Mouse (Mus musculus) liver, embryonic 16.5 days (tissue): Measurements from ENCODE around the gene Sh3bp5. TPM values are rescaled to one million over a fixed set of nuclear protein-coding genes. Genes with fewer than 3 reads are reported as not detected.
A peak's percentile ranks its signal among the peaks of the same experiment; 100 is the strongest.

Experiments
- ATAC-seq: fragments of 200-750 bp; cut with Nextera tagmentation; 2 replicates; pipeline ENCODE4 v1.8.0; 2017; ENCODE audit warnings: low read depth, mild to moderate bottlenecking, moderate number of reproducible peaks, moderate library complexity
- H3K27ac ChIP-seq: fragments of 300-500 bp; sonication (generic); 2 replicates; pipeline ENCODE4 v1.5.1; 2014; ENCODE audit warnings: mild to moderate bottlenecking, low read length
- H3K27me3 ChIP-seq: fragments of 300-500 bp; sonication (generic); 2 replicates; pipeline ENCODE4 v1.6.1; 2014; ENCODE audit warnings: low read depth, low read length, mixed read lengths; ENCODE audit not compliant: control insufficient read depth, insufficient read depth
- H3K36me3 ChIP-seq: fragments of 300-500 bp; sonication (generic); 2 replicates; pipeline ENCODE4 v1.6.1; 2014; ENCODE audit warnings: mild to moderate bottlenecking; ENCODE audit not compliant: control insufficient read depth, insufficient read depth
- H3K4me1 ChIP-seq: fragments of 300-500 bp; sonication (generic); 2 replicates; pipeline ENCODE4 v1.6.1; 2014; ENCODE audit warnings: low read depth, low read length, mixed read lengths; ENCODE audit not compliant: control insufficient read depth
- H3K4me2 ChIP-seq: fragments of 300-500 bp; sonication (generic); 2 replicates; pipeline ENCODE4 v1.6.1; 2014; ENCODE audit warnings: low read depth, low read length, mixed read lengths
- H3K4me3 ChIP-seq: fragments of 300-500 bp; sonication (generic); 2 replicates; pipeline ENCODE4 v1.5.1; 2014; ENCODE audit warnings: low read depth, mild to moderate bottlenecking, low read length
- H3K9ac ChIP-seq: fragments of 300-500 bp; sonication (generic); 2 replicates; pipeline ENCODE4 v1.6.1; 2014; ENCODE audit warnings: low read depth, low read length
- H3K9me3 ChIP-seq: fragments of 300-500 bp; sonication (generic); replicated peaks from 2 replicates; pipeline ENCODE4 v1.6.1; 2016; ENCODE audit warnings: low read length; ENCODE audit not compliant: control insufficient read depth
- whole genome bisulfite sequencing: fragments of 180-500 bp; shearing (Covaris S2); extraction: QIAGEN DNeasy Blood & Tissue Kit; methylation state at CpG from one replicate; pipeline ENCODE4 v1.1.7; 2014; ENCODE audit not compliant: insufficient replicate concordance; 5-methylcytosine and 5-hydroxymethylcytosine counted together
- polyA plus RNA-seq: library from polyadenylated mRNA; unstranded; fragments of >200 nt; fragmentation: Nextera tagmentation; extraction: Ambion mirVana; gene quantifications from 2 replicates; pipeline ENCODE4 v1.2.1, GENCODE M21; 2015

Sh3bp5 gene
- polyA plus RNA-seq, 1 experiment from 2014 or later = 22.1 TPM

GRCm38 (mm10) chr14:31400896-31401295 lies 35.0 kb downstream of the Sh3bp5 start:
- Histone ChIP-seq H3K4me1 (peaks cover 48% of the 10 kb centered on the region), H3K27ac (no peak overlapping the region), H3K36me3 (no peaks in the 10 kb centered on the region), H3K27me3 (no peaks in the 10 kb centered on the region), H3K9me3 (no peaks in the 10 kb centered on the region), H3K4me2 (no peak overlapping the region), H3K4me3 (no peak overlapping the region), H3K9ac (no peak overlapping the region)
- WGBS = 57% methylated on average over 11 of the region's 11 CpGs
- no peak for ATAC-seq

- H3K4me1 ChIP-seq = peaks cover 43% of the 10 kb centered on the region
- H3K4me3 ChIP-seq = no peak overlapping the region
- H3K27ac ChIP-seq = no peak overlapping the region
- no peak overlapping the region for H3K9ac ChIP-seq
- WGBS = 78% methylated on average over 7 of the region's 7 CpGs
- no peak overlapping the region for H3K4me2 ChIP-seq
- H3K9me3 ChIP-seq = peaks cover 2% of the 10 kb centered on the region; the same call in 1 of the 2 replicates
- no peaks in the 10 kb centered on the region for H3K36me3 ChIP-seq
- ATAC-seq = no peak
- no peaks in the 10 kb centered on the region for H3K27me3 ChIP-seq
Observed at GRCm38 (mm10) chr14:31400246-31400645, 35.6 kb downstream of the Sh3bp5 start.

- H3K9ac ChIP-seq = no peak overlapping the region
- no peaks in the 10 kb centered on the region for H3K36me3 ChIP-seq
- H3K4me2 ChIP-seq = no peak overlapping the region
- peaks cover 33% of the 10 kb centered on the region for H3K4me1 ChIP-seq
- peaks cover 3% of the 10 kb centered on the region; the same call in 1 of the 2 replicates for H3K9me3 ChIP-seq
- no peak overlapping the region for H3K4me3 ChIP-seq
- H3K27me3 ChIP-seq = no peaks in the 10 kb centered on the region
- ATAC-seq = no peak
- 69% methylated on average over 3 of the region's 3 CpGs for WGBS
- H3K27ac ChIP-seq = no peak overlapping the region
Observed at GRCm38 (mm10) chr14:31399271-31399670, 36.6 kb downstream of the Sh3bp5 start.

GRCm38 (mm10) chr14:31398819-31399218 lies 37.1 kb downstream of the Sh3bp5 start:
- no peak overlapping the region for H3K27ac ChIP-seq
- no peaks in the 10 kb centered on the region for H3K27me3 ChIP-seq
- peaks cover 29% of the 10 kb centered on the region for H3K4me1 ChIP-seq
- peaks cover 3% of the 10 kb centered on the region; the same call in 1 of the 2 replicates for H3K9me3 ChIP-seq
- H3K4me2 ChIP-seq = no peak overlapping the region
- 79% methylated on average over 11 of the region's 11 CpGs for WGBS
- H3K36me3 ChIP-seq = no peaks in the 10 kb centered on the region
- no peak for ATAC-seq
- H3K4me3 ChIP-seq = no peak overlapping the region
- no peak overlapping the region for H3K9ac ChIP-seq

- Histone ChIP-seq H3K9ac (no peak overlapping the region), H3K4me2 (no peak overlapping the region), H3K27ac (peak overlapping the region; percentile 27), H3K4me3 (no peak overlapping the region), H3K4me1 (peaks cover 20% of the 10 kb centered on the region), H3K27me3 (no peaks in the 10 kb centered on the region), H3K36me3 (no peaks in the 10 kb centered on the region), H3K9me3 (peaks cover 3% of the 10 kb centered on the region; the same call in 1 of the 2 replicates)
- whole genome bisulfite sequencing = 73% methylated on average over 9 of the region's 9 CpGs
- ATAC-seq = peak; percentile 60
Observed at GRCm38 (mm10) chr14:31397791-31398595, 37.9 kb downstream of the Sh3bp5 start.

- peaks cover 3% of the 10 kb centered on the region; the same call in 1 of the 2 replicates for H3K9me3 ChIP-seq
- H3K27ac ChIP-seq = peak overlapping the region; percentile 27; the same call in 1 of the 2 replicates
- no peaks in the 10 kb centered on the region for H3K27me3 ChIP-seq
- no peaks in the 10 kb centered on the region for H3K36me3 ChIP-seq
- no peak overlapping the region for H3K9ac ChIP-seq
- no peak overlapping the region for H3K4me3 ChIP-seq
- no peak for ATAC-seq
- peaks cover 14% of the 10 kb centered on the region for H3K4me1 ChIP-seq
- WGBS = 73% methylated on average over 12 of the region's 12 CpGs
- H3K4me2 ChIP-seq = no peak overlapping the region
Observed at GRCm38 (mm10) chr14:31397353-31397752, 38.5 kb downstream of the Sh3bp5 start.

GRCm38 (mm10) chr14:31396428-31396827 lies 39.5 kb downstream of the Sh3bp5 start:
- WGBS = 65% methylated on average over 2 of the region's 2 CpGs
- no peak for ATAC-seq
- H3K9ac ChIP-seq = no peak overlapping the region
- no peak overlapping the region for H3K27ac ChIP-seq
- H3K36me3 ChIP-seq = no peaks in the 10 kb centered on the region
- no peak overlapping the region for H3K4me2 ChIP-seq
- H3K4me1 ChIP-seq = peaks cover 17% of the 10 kb centered on the region
- no peak overlapping the region for H3K4me3 ChIP-seq
- H3K9me3 ChIP-seq = peaks cover 3% of the 10 kb centered on the region; the same call in 1 of the 2 replicates
- no peaks in the 10 kb centered on the region for H3K27me3 ChIP-seq

GRCm38 (mm10) chr14:31395629-31396199 lies 40.2 kb downstream of the Sh3bp5 start:
- no peak overlapping the region for H3K27ac ChIP-seq
- H3K4me3 ChIP-seq = no peak overlapping the region
- peaks cover 3% of the 10 kb centered on the region; the same call in 1 of the 2 replicates for H3K9me3 ChIP-seq
- ATAC-seq = no peak
- no peaks in the 10 kb centered on the region for H3K36me3 ChIP-seq
- no peak overlapping the region for H3K4me2 ChIP-seq
- H3K27me3 ChIP-seq = no peaks in the 10 kb centered on the region
- peaks cover 13% of the 10 kb centered on the region for H3K4me1 ChIP-seq
- 81% methylated on average over 7 of the region's 7 CpGs for WGBS
- no peak overlapping the region for H3K9ac ChIP-seq
